Mouse (Mus musculus): ENCODE results near the gene Smim24. TPM values are rescaled to one million over a fixed set of nuclear protein-coding genes. Genes with fewer than 3 reads are reported as not detected.

Smim24 gene
- polyA plus RNA-seq, 2 experiments, result 4.3 to 7.8 TPM

DNA sequence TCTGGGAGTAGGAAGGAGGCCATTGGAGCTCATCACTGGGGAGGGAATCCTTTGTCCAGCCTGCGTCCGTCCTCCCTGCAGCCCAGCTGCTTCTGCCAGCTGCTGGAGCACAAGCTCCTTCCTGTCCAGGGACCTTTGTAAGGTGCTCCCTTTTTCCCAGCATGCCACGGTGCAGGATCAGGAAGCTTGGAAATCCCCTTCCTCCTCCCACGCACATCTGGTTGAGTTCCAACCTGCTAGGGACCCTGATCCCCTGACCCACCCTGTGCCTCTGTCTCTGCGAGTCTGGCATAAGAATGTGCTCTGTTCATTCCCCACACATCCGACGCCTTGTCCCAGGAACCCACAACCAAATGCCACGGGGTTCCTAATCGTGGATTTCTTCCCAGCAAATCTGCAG lies 18.1 kb downstream of the Smim24 start:
- TF ChIP-seq POLR2A (IDR thresholded peaks at IDR 0.05; ENCODE audit: borderline replicate concordance, extremely low read depth, insufficient read depth, insufficient read length), result no peak
- H3K9ac ChIP-seq (ENCODE audit: low read depth, low read length, severe bottlenecking), result no peak overlapping the region
- 70% methylated on average over 9 of the region's 9 CpGs for WGBS
- no peaks in the 10 kb centered on the region for H3K27me3 ChIP-seq (ENCODE audit: control insufficient read depth, insufficient read depth, low read length)
- peaks cover 58% of the 10 kb centered on the region for H3K36me3 ChIP-seq (ENCODE audit: control insufficient read depth, insufficient read depth, low read length)
- H3K9me3 ChIP-seq (ENCODE audit: control insufficient read depth, low read length), result no peaks in the 10 kb centered on the region
- peaks cover 71% of the 10 kb centered on the region for H3K4me1 ChIP-seq (ENCODE audit: control insufficient read depth, insufficient read depth, low read length)
- DNase-seq (ENCODE audit: low spot score) (no peak), ATAC-seq (ENCODE audit: low FRiP score, low read depth) (no peak)
- H3K27ac ChIP-seq (replicated peaks; ENCODE audit: low read depth, low read length), result peak overlapping the region; percentile 63
- no peak overlapping the region for H3K4me3 ChIP-seq (replicated peaks; ENCODE audit: low read length)
- H3K4me2 ChIP-seq (replicated peaks; ENCODE audit: low read depth, low read length, severe bottlenecking), result peak overlapping the region; percentile 7; the same call in 1 of the 2 replicates

DNA sequence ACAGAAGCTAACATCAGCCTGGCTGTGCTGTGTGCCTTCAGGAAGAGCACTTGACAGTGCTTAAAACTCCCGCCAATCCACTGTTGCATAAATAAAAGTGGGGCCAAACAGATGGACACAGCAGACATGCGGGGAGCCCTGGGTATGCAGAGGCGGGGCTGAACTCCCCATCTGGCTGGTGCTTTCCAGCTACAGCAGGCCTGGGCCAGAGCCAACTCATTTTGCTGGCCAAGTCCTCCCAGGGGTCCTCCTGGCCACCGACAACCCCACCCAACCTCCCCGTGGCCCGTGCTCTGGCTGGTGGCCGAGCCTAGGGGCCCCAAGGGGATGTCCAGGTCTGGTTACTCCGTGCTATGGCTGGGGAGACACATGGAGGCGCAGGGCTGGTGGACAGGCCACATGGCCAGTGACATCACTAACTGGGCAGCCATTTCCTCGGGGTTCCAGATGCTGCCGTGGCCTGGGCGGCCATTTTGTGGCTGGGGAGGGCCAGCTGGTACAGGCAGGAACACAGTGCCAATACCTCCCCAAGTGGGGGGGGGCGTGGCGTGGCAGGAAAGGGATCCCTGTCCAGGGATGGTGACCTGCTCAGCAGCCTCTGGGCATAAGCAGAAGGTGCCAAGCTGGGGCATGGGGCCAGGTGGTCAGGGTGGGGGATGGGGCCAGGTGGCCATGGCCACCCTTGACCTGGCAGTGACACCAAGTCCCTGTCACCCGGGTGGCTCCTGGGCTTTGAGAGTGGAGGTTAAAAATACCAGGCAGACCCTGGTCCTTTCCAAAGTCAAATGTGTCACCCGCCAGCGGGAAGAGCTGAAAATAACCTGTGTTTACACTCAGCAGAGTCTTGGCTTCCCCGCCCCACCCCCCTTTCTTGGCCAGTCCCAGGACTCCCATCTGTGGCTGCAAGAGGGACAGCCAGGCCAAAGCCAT lies 18.9 kb downstream of the Smim24 start:
- Histone ChIP-seq H3K9ac (ENCODE audit: low read depth, low read length, severe bottlenecking) (no peak overlapping the region), H3K4me3 (replicated peaks; ENCODE audit: low read length) (no peak overlapping the region), H3K9me3 (ENCODE audit: control insufficient read depth, low read length) (no peaks in the 10 kb centered on the region), H3K27me3 (ENCODE audit: control insufficient read depth, insufficient read depth, low read length) (no peaks in the 10 kb centered on the region), H3K4me1 (ENCODE audit: control insufficient read depth, insufficient read depth, low read length) (peaks cover 77% of the 10 kb centered on the region), H3K27ac (replicated peaks; ENCODE audit: low read depth, low read length) (peak overlapping the region; percentile 63), H3K4me2 (replicated peaks; ENCODE audit: low read depth, low read length, severe bottlenecking) (no peak overlapping the region; the same call in 1 of the 2 replicates), H3K36me3 (ENCODE audit: control insufficient read depth, insufficient read depth, low read length) (peaks cover 51% of the 10 kb centered on the region)
- peak; percentile 55 for DNase-seq (ENCODE audit: low spot score)
- TF ChIP-seq POLR2A (IDR thresholded peaks at IDR 0.05; ENCODE audit: borderline replicate concordance, extremely low read depth, insufficient read depth, insufficient read length), result no peak
- WGBS, result 61% methylated on average over 17 of the region's 18 CpGs
- ATAC-seq (ENCODE audit: low FRiP score, low read depth), result no peak

DNA sequence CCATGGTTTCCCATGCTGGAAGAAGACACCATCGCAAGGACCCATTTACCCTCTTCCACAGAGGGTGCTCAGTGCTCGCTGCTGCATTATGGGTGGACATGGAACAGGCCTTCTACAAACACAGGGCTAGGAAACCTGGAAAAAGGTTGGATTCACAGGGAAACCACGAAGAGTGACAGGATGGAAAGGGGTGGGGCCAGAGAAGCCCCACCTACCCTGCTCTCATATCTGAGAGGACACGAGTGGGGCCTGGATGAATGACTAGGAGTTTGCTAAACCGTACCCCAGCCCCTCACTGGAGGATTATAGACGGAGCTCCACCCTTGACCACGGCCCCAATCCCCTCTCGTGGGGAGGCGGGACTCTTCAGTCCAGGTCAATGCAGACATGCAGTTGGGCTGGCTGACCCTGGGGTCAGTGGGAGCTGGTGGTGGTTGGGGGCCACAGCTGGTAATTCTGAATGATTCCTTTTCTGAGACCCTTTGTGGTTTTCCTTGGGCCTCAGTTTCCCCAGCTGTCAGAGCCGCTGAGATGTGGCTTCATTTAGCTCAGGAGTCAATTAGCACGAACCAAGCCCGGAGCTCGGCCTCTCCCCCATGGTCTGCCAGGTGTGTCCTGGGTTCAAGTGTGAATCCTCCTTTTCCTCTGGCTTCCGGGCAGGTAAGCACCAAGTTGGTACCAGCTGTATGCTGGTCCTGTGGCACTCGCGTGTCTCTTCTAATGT lies 19.9 kb downstream of the Smim24 start:
- Histone ChIP-seq H3K4me3 (replicated peaks; ENCODE audit: low read length) (no peak overlapping the region), H3K27ac (replicated peaks; ENCODE audit: low read depth, low read length) (peak overlapping the region; percentile 63; the same call in 1 of the 2 replicates)
- WGBS, result 77% methylated on average over 16 of the region's 16 CpGs

DNA sequence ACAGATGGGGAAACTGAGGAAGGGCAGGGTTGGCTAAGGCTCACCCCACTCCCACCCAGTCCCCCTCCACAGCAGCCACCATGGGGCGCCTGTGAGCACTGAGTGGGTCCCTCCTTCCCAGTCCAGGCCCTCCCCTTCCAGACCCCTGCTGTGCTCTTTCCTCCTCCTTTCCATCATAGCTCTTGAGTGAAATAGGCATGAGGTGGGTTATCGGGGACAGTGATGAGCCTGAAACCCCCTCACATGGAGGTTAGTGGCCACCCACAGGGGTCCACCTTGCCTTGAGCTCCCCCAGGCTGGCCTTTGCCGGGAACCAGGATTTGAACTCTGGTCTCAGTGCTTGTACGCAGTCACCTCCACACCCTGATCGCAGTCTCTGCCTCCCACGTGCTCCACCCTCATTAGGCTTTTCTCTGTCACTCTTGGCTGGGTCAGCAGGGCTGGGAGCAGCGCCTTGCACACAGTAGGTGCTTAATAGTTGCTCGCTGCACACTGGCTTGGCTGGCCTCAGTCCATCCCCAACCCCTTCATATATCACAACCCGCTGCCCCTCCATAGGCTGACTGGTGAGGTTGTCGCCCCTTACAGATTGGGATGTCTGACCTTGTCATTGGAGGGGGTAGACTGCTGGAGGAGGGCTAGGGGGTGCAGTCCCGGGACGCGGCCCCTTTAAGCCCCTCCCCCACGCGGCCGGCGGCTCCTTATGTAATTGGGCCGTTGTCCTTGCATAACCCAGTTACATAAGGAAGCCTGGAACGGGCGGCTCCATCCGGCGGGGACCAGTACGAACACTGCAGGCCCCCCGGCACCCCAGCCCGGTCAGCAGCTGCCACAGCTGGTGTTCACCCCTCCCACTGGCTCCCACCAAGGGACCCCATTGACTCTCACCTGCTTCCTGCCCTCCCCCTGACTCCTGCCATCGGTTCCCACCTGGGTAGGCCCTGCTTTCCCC lies 20.7 kb downstream of the Smim24 start:
- H3K9me3 ChIP-seq (ENCODE audit: control insufficient read depth, low read length), result no peaks in the 10 kb centered on the region
- H3K27ac ChIP-seq (replicated peaks; ENCODE audit: low read depth, low read length), result 0 out of 2 replicates have a peak overlapping the region, but pooled peaks have one; percentile 10
- H3K9ac ChIP-seq (ENCODE audit: low read depth, low read length, severe bottlenecking), result no peak overlapping the region; the same call in 1 of the 2 replicates
- H3K4me2 ChIP-seq (replicated peaks; ENCODE audit: low read depth, low read length, severe bottlenecking), result peak overlapping the region; percentile 28
- peak; percentile 59 for DNase-seq (ENCODE audit: low spot score)
- peaks cover 73% of the 10 kb centered on the region for H3K4me1 ChIP-seq (ENCODE audit: control insufficient read depth, insufficient read depth, low read length)
- 0 out of 2 replicates have a peak overlapping the region, but pooled peaks have one; percentile 8 for H3K4me3 ChIP-seq (replicated peaks; ENCODE audit: low read length)
- 30% methylated on average over 23 of the region's 26 CpGs for WGBS
- H3K36me3 ChIP-seq (ENCODE audit: control insufficient read depth, insufficient read depth, low read length), result peaks cover 37% of the 10 kb centered on the region
- no peaks in the 10 kb centered on the region for H3K27me3 ChIP-seq (ENCODE audit: control insufficient read depth, insufficient read depth, low read length)
- 0 out of 2 replicates have a peak, but pooled peaks have one; percentile 3 for ATAC-seq (ENCODE audit: low FRiP score, low read depth)
- no peak for TF ChIP-seq POLR2A (IDR thresholded peaks at IDR 0.05; ENCODE audit: borderline replicate concordance, extremely low read depth, insufficient read depth, insufficient read length)

More for the DNA sequence above, 19.9 kb downstream of the Smim24 start:
- Histone ChIP-seq H3K36me3 (ENCODE audit: control insufficient read depth, insufficient read depth, low read length) (peaks cover 44% of the 10 kb centered on the region), H3K9me3 (ENCODE audit: control insufficient read depth, low read length) (no peaks in the 10 kb centered on the region), H3K4me1 (ENCODE audit: control insufficient read depth, insufficient read depth, low read length) (peaks cover 77% of the 10 kb centered on the region), H3K9ac (ENCODE audit: low read depth, low read length, severe bottlenecking) (no peak overlapping the region), H3K4me2 (replicated peaks; ENCODE audit: low read depth, low read length, severe bottlenecking) (no peak overlapping the region), H3K27me3 (ENCODE audit: control insufficient read depth, insufficient read depth, low read length) (no peaks in the 10 kb centered on the region)
- DNase-seq (ENCODE audit: low spot score) (no peak), ATAC-seq (ENCODE audit: low FRiP score, low read depth) (no peak)
- no peak for TF ChIP-seq POLR2A (IDR thresholded peaks at IDR 0.05; ENCODE audit: borderline replicate concordance, extremely low read depth, insufficient read depth, insufficient read length)
